Mouse (Mus musculus): Measurements from ENCODE around the gene Chuk.

Chuk gene

GRCm38 (mm10) chr19:44042121-44042520 is 65.2 kb downstream of the Chuk start:
- DNase-seq (ENCODE audit: low read depth, low spot score) = no peak

- DNase-seq (ENCODE audit: low read depth, low spot score) = no peak
Observed at GRCm38 (mm10) chr19:44033396-44033795, 73.9 kb downstream of the Chuk start.

DNA sequence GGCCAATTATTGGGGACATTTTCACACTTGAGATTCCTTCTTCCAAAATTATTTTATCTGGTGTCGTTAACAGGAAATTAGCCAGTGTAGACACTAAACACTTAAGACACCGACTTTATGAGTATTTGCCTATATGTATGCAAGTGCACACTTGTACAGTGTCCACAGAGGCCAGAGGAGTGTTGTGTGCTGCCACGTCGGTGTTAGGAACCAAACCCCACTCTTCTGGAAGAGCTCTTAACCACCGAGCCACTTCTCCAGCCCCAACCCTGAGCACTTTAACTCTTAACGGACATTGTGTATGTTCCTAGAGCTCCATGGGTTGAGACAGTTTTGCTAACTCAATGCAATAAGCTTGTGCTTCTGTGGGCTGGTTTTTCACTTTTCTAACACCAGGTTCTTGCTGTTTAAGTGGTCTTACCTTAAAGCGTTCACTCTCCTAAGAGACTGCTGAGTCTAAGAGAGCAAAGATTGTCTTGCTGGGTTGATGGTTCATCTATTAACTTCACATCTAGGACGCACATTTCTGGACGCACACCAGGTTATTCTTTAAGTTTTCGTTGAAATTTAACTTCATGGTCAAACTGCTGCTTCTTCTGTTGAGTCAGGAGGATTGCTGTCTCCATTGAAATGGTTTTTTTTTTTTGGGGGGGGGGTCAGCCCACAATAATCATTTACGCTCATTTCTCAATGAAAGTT is 75.1 kb downstream of the Chuk start:
- no peak for DNase-seq (ENCODE audit: low read depth, low spot score)

DNA sequence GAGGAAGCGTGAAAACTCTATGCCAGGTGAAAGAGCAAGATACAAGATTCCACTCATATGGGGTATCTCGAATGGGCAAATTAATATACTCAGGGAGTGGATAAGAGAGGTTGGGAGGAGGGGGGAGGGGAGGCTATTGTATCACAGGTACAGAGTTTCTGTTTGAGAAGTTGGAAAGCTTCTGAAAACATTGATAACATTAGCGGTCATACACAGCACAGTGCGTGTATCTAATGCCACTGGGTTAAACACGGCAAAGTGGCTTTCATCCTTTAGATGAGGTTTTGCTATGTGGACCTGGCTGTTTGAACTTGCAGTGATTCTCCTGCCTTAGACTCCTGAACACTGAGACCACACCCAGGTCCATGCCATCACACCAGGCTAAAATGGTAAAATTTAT is 77.3 kb downstream of the Chuk start:
- DNase-seq (ENCODE audit: low read depth, low spot score) = no peak

- DNase-seq (ENCODE audit: low read depth, low spot score) = no peak
Observed at GRCm38 (mm10) chr19:44028972-44029371, 78.3 kb downstream of the Chuk start, which contains the start of gene Cyp2c23. TSS of gene Cyp2c23 (minus strand) at chr19:44029208.

- DNase-seq (ENCODE audit: low read depth, low spot score) = no peak
Observed at GRCm38 (mm10) chr19:44026956-44027530, 80.2 kb downstream of the Chuk start.

DNA sequence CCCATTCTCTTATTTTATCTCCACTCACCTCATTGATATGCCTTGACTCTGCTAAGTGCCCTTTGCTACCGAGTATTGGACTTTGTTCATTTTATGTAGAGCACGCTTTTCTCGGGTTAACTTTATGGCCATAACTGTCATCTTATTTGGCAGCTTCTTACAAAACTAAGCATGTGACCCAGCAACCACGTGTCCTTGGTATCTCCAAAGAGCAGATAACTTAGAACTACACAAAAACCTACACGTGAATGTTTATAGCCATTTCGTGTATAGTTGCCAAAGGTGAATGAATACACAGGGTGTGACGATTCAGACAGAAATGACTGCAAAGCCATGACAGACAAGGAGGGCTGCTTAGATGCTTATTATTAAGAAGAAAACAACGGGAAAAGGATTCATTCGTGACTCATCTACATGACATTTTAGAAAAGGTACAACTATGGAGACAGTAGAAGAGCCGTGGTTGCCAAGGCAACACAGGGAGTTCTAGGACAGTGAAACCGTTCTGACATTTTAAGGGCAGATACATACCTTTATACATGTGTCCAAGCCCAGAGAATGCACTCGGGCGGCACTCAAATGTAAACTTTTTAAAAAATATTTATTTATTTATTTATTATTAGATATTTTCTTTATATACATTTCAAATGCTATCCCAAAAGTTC is 82.2 kb downstream of the Chuk start:
- no peak for DNase-seq (ENCODE audit: low read depth, low spot score)

Measured in brain, embryonic 18.5 days (tissue).